Mouse (Mus musculus): ENCODE measurements around the gene Gm43738. TPM values are rescaled to one million over a fixed set of nuclear protein-coding genes. Genes with fewer than 3 reads are reported as not detected.
A peak's percentile ranks its signal among the peaks of the same experiment; 100 is the strongest.

Gene Gm43738
- polyA plus RNA-seq, 1 experiment: not detected

- H3K4me1 ChIP-seq (ENCODE audit: control insufficient read depth, insufficient read depth, low read length): peaks cover 4% of the 10 kb centered on the region; the same call in 1 of the 2 replicates
- no peak for TF ChIP-seq CTCF (conservative IDR thresholded peaks at IDR 0.05; ENCODE audit: insufficient read depth, insufficient read length, low read depth, low read length)
- no peak for TF ChIP-seq POLR2A (IDR thresholded peaks at IDR 0.05; ENCODE audit: low read depth, low read length)
- 40% methylated on average over 20 of the region's 20 CpGs for WGBS
- H3K27ac ChIP-seq (ENCODE audit: insufficient read depth, low read depth, low read length): no peak overlapping the region
- DNase-seq: no peak
- no peaks in the 10 kb centered on the region for H3K36me3 ChIP-seq (ENCODE audit: control insufficient read depth, insufficient read depth, low read length)
- no peaks in the 10 kb centered on the region for H3K27me3 ChIP-seq (replicated peaks; ENCODE audit: control insufficient read depth, insufficient read depth, low read length)
- H3K4me3 ChIP-seq (ENCODE audit: insufficient read depth, low read depth, low read length): no peak overlapping the region
Observed at GRCm38 (mm10) chr3:89091811-89092508, 8.9 kb downstream of the Gm43738 start.

- Histone ChIP-seq H3K36me3 (ENCODE audit: control insufficient read depth, insufficient read depth, low read length) (no peaks in the 10 kb centered on the region), H3K27ac (ENCODE audit: insufficient read depth, low read depth, low read length) (no peak overlapping the region), H3K4me1 (ENCODE audit: control insufficient read depth, insufficient read depth, low read length) (peaks cover 4% of the 10 kb centered on the region; the same call in 1 of the 2 replicates), H3K27me3 (replicated peaks; ENCODE audit: control insufficient read depth, insufficient read depth, low read length) (no peaks in the 10 kb centered on the region), H3K4me3 (ENCODE audit: insufficient read depth, low read depth, low read length) (peak overlapping the region; percentile 62)
- peak; percentile 83 for DNase-seq
- TF ChIP-seq CTCF (conservative IDR thresholded peaks at IDR 0.05; ENCODE audit: insufficient read depth, insufficient read length, low read depth, low read length) (peak; percentile 47), POLR2A (IDR thresholded peaks at IDR 0.05; ENCODE audit: low read depth, low read length) (no peak)
- under 1% methylated on average over 74 of the region's 74 CpGs for WGBS
Observed at GRCm38 (mm10) chr3:89090694-89091655, 9.9 kb downstream of the Gm43738 start.

- DNase-seq: peak; percentile 96
- H3K36me3 ChIP-seq (ENCODE audit: control insufficient read depth, insufficient read depth, low read length): no peaks in the 10 kb centered on the region
- peak overlapping the region; percentile 63 for H3K27ac ChIP-seq (ENCODE audit: insufficient read depth, low read depth, low read length)
- peak overlapping the region; percentile 62 for H3K4me3 ChIP-seq (ENCODE audit: insufficient read depth, low read depth, low read length)
- H3K27me3 ChIP-seq (replicated peaks; ENCODE audit: control insufficient read depth, insufficient read depth, low read length): no peaks in the 10 kb centered on the region
- peak; percentile 50 for TF ChIP-seq POLR2A (IDR thresholded peaks at IDR 0.05; ENCODE audit: low read depth, low read length)
- TF ChIP-seq CTCF (conservative IDR thresholded peaks at IDR 0.05; ENCODE audit: insufficient read depth, insufficient read length, low read depth, low read length): no peak
- WGBS: under 1% methylated on average over 37 of the region's 40 CpGs
- peaks cover 4% of the 10 kb centered on the region; the same call in 1 of the 2 replicates for H3K4me1 ChIP-seq (ENCODE audit: control insufficient read depth, insufficient read depth, low read length)
Observed at GRCm38 (mm10) chr3:89089882-89090591, 10.9 kb downstream of the Gm43738 start.

GRCm38 (mm10) chr3:89088974-89089373, 11.9 kb downstream of the Gm43738 start:
- no peak for DNase-seq
- 43% methylated on average over 14 of the region's 14 CpGs for WGBS
- TF ChIP-seq CTCF (conservative IDR thresholded peaks at IDR 0.05; ENCODE audit: insufficient read depth, insufficient read length, low read depth, low read length) (no peak), POLR2A (IDR thresholded peaks at IDR 0.05; ENCODE audit: low read depth, low read length) (no peak)
- no peak overlapping the region for H3K27ac ChIP-seq (ENCODE audit: insufficient read depth, low read depth, low read length)
- no peaks in the 10 kb centered on the region for H3K36me3 ChIP-seq (ENCODE audit: control insufficient read depth, insufficient read depth, low read length)
- H3K27me3 ChIP-seq (replicated peaks; ENCODE audit: control insufficient read depth, insufficient read depth, low read length): no peaks in the 10 kb centered on the region
- peak overlapping the region; percentile 62 for H3K4me3 ChIP-seq (ENCODE audit: insufficient read depth, low read depth, low read length)
- H3K4me1 ChIP-seq (ENCODE audit: control insufficient read depth, insufficient read depth, low read length): peaks cover 4% of the 10 kb centered on the region; the same call in 1 of the 2 replicates

GRCm38 (mm10) chr3:89087338-89088110, 13.4 kb downstream of the Gm43738 start:
- no peaks in the 10 kb centered on the region for H3K36me3 ChIP-seq (ENCODE audit: control insufficient read depth, insufficient read depth, low read length)
- DNase-seq: peak; percentile 86
- peaks cover 4% of the 10 kb centered on the region; the same call in 1 of the 2 replicates for H3K4me1 ChIP-seq (ENCODE audit: control insufficient read depth, insufficient read depth, low read length)
- no peaks in the 10 kb centered on the region for H3K27me3 ChIP-seq (replicated peaks; ENCODE audit: control insufficient read depth, insufficient read depth, low read length)
- WGBS: 27% methylated on average over 21 of the region's 21 CpGs
- no peak for TF ChIP-seq POLR2A (IDR thresholded peaks at IDR 0.05; ENCODE audit: low read depth, low read length)
- TF ChIP-seq CTCF (conservative IDR thresholded peaks at IDR 0.05; ENCODE audit: insufficient read depth, insufficient read length, low read depth, low read length): peak; percentile 69
- no peak overlapping the region for H3K4me3 ChIP-seq (ENCODE audit: insufficient read depth, low read depth, low read length)
- no peak overlapping the region for H3K27ac ChIP-seq (ENCODE audit: insufficient read depth, low read depth, low read length)

GRCm38 (mm10) chr3:89084654-89085190, 16.2 kb downstream of the Gm43738 start:
- 81% methylated on average over 12 of the region's 12 CpGs for WGBS
- no peak overlapping the region for H3K27ac ChIP-seq (ENCODE audit: insufficient read depth, low read depth, low read length)
- no peak overlapping the region for H3K4me3 ChIP-seq (ENCODE audit: insufficient read depth, low read depth, low read length)
- TF ChIP-seq CTCF (conservative IDR thresholded peaks at IDR 0.05; ENCODE audit: insufficient read depth, insufficient read length, low read depth, low read length) (no peak), POLR2A (IDR thresholded peaks at IDR 0.05; ENCODE audit: low read depth, low read length) (no peak)
- no peaks in the 10 kb centered on the region for H3K36me3 ChIP-seq (ENCODE audit: control insufficient read depth, insufficient read depth, low read length)
- no peaks in the 10 kb centered on the region for H3K27me3 ChIP-seq (replicated peaks; ENCODE audit: control insufficient read depth, insufficient read depth, low read length)
- peaks cover 4% of the 10 kb centered on the region; the same call in 1 of the 2 replicates for H3K4me1 ChIP-seq (ENCODE audit: control insufficient read depth, insufficient read depth, low read length)
- no peak for DNase-seq

All from kidney, adult 2 months (tissue).